Mouse (Mus musculus): ENCODE measurements at regions not wholly inside any gene's neighbourhood (a gene's known extent, or its start where the extent isn't known, plus 50 kb on each side); places are given as distances from the start of the nearest gene placed in this dataset.

- TF ChIP-seq CTCF (IDR thresholded peaks at IDR 0.05; ENCODE audit: insufficient read depth, low read depth, low read length) (no peak), POLR2A (IDR thresholded peaks at IDR 0.05; ENCODE audit: insufficient read depth, low read depth, low read length) (no peak)
Measured at GRCm38 (mm10) chr11:45642142-45642756, 209.6 kb upstream of the Clint1 start.
